Mouse (Mus musculus) liver, adult (tissue): ENCODE measurements around the gene Cntn5.

ENCODE experiments used
- GATA4 ChIP-seq: IDR thresholded peaks from 2 replicates; pipeline ENCODE4 v1.6.1; 2014; ENCODE audit warnings: mild to moderate bottlenecking, low read length; ENCODE audit not compliant: insufficient replicate concordance

Cntn5 gene

GRCm38 (mm10) chr9:10170526-10170925 is 734.0 kb downstream of the Cntn5 start:
- no peak for TF ChIP-seq GATA4

- no peak for TF ChIP-seq GATA4
Measured at GRCm38 (mm10) chr9:10121350-10122057, 783.1 kb downstream of the Cntn5 start.

GRCm38 (mm10) chr9:10116581-10116980 is 788.0 kb downstream of the Cntn5 start:
- TF ChIP-seq GATA4, result no peak

- TF ChIP-seq GATA4, result no peak
Measured at GRCm38 (mm10) chr9:10109156-10109555, 795.4 kb downstream of the Cntn5 start.

GRCm38 (mm10) chr9:10107861-10108260 is 796.7 kb downstream of the Cntn5 start:
- no peak for TF ChIP-seq GATA4

- TF ChIP-seq GATA4, result no peak
Measured at GRCm38 (mm10) chr9:10101812-10102440, 802.6 kb downstream of the Cntn5 start.

GRCm38 (mm10) chr9:10076282-10076681 is 828.3 kb downstream of the Cntn5 start:
- no peak for TF ChIP-seq GATA4

- no peak for TF ChIP-seq GATA4
Measured at GRCm38 (mm10) chr9:10073401-10073800, 831.2 kb downstream of the Cntn5 start.

- TF ChIP-seq GATA4, result no peak
Measured at GRCm38 (mm10) chr9:10072860-10073259, 831.7 kb downstream of the Cntn5 start.

GRCm38 (mm10) chr9:10071271-10071670 is 833.3 kb downstream of the Cntn5 start:
- no peak for TF ChIP-seq GATA4

- TF ChIP-seq GATA4, result no peak
Measured at GRCm38 (mm10) chr9:10044969-10045789, 859.4 kb downstream of the Cntn5 start.

GRCm38 (mm10) chr9:10043001-10043400 is 861.6 kb downstream of the Cntn5 start:
- no peak for TF ChIP-seq GATA4

- no peak for TF ChIP-seq GATA4
Measured at GRCm38 (mm10) chr9:10015129-10015528, 889.4 kb downstream of the Cntn5 start.

GRCm38 (mm10) chr9:9984028-9984427 is 920.5 kb downstream of the Cntn5 start:
- TF ChIP-seq GATA4, result no peak

GRCm38 (mm10) chr9:9983220-9983619 is 921.4 kb downstream of the Cntn5 start:
- no peak for TF ChIP-seq GATA4

- TF ChIP-seq GATA4, result no peak
Measured at GRCm38 (mm10) chr9:9965370-9965769, 939.2 kb downstream of the Cntn5 start.
